Mouse (Mus musculus) CD8-positive naive resting alpha-beta T cell, adult 2 months (primary cell): ENCODE measurements around the gene S100pbp.

Experiments
- DNase-seq, 2 experiments: peaks; one replicate each; pipeline ENCODE4 v3.0.0; 2022; ENCODE audit warnings: low read depth in 2 of 2, low spot score in 2 of 2

Gene S100pbp

DNA sequence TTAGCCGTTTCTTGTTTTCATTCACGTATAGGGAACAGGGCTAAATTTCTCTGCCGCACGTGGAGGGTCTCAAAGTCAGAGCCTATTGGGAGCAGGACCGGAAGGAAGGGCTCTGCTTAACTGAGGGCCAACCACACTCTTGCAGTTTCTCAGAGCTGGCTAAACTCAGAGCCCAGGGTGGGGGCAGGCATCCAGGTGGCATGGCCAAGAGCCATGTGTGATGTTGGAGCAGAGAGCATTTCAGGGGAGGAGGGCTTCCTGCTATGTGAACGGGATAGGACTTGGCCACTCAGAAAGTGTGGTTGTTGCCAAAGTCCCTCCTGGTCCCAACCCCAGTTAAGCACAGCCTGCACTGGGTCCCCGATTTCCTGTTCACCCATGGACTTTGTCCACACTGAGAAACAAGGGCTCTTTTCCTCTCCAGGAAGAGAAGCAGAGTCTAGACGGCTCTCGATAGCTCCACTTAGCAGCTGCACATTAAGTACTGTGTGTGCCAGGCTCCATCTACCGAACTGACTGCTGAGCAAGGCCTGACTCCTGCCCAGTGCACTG, 82.1 kb downstream of the S100pbp start:
- no peak for DNase-seq

DNA sequence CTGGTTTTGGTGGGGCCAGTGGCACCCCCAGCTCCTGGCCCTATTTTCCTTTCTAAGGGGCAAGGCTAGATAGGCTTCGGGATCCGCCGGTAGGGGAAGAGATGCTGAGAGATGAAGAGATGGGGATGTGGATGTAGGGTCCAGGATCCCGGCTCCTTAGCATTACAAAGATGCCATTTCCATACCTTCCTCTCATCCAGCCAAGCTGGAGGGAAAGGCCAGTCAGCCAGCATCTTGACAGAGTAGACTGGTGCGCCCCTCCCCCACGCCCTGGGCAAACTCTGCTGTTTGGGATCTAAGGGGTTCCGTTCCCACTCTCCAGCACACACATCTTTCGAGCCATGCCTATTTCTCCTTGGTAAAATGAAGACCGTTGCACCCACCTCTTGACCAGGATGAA, 83.5 kb downstream of the S100pbp start:
- DNase-seq: no peak

DNA sequence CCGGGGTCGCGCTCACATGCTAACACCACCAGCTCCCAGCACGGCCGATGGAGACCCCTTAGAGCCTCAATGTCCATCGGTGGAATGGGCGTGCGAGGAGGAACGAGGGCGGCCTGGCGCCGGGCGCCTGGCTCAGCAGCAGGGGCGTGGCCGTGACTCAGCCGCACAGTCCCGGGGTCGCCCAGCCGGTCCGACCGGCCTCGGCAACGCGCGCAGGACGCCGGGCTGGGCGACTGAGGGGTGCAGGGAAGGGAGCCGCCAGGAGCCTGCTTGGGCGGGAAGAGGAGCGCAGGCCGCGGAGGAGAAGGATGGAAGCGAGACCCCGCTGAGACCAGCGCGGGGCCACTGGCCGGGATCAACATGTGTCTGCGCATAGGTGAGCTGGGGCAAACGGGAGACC, 84.2 kb downstream of the S100pbp start, which contains the start of gene Tmem54:
TSS of gene Tmem54 (plus strand) at position 193 of the 400 bp plus-strand sequence.
- DNase-seq: no peak

DNA sequence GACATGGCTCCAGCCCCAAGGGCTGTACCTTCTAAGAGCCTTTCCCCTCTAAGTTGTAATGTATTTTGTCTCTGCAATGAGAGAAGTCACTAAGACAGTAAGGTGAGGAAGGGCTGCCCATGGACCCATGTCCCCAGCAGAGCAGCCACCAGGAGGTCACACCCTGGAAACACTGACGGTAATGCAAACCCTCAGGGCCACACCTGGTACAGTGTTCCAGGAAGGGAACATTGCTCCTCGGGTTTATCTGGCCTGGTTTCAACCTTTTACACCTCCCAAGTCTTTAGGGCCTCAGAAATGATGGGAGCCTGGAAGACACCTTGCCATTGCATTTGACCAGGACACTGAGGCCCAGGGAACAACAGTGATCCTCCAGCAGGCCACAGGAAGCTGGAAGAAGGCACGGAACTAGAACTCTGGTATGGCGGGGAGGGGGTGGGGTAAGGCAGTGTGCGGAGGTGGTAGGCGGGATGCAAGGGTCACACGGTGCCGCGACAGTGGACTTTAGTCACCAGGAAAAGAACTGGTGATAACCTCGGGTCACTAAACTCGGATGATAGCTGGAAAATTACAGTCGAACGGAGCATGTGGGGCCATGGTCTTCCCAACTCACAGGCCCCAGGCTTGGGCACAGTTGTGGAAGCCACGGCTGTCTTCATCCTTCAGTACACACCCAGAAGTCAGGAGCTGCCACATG, 87.2 kb downstream of the S100pbp start:
- DNase-seq: no peak
